Mouse (Mus musculus): Measurements from ENCODE around the gene Ltb. TPM values are rescaled to one million over a fixed set of nuclear protein-coding genes. Genes with fewer than 3 reads are reported as not detected.

Ltb gene
- polyA plus RNA-seq, 1 experiment from 2014 or later: 1.2 TPM

- H3K36me3 ChIP-seq (ENCODE audit: control insufficient read depth, insufficient read depth, low read length): peaks cover 2% of the 10 kb centered on the region; the same call in 1 of the 2 replicates
- H3K27ac ChIP-seq (ENCODE audit: low read depth, low read length): no peak overlapping the region
- peak overlapping the region; percentile 75; the same call in 1 of the 2 replicates for H3K9ac ChIP-seq (ENCODE audit: low read depth, low read length)
- no peaks in the 10 kb centered on the region for H3K9me3 ChIP-seq (ENCODE audit: control insufficient read depth, low read length)
- no peaks in the 10 kb centered on the region for H3K27me3 ChIP-seq (replicated peaks; ENCODE audit: control insufficient read depth, insufficient read depth, low read length)
- peak overlapping the region; percentile 89 for H3K4me2 ChIP-seq (ENCODE audit: low read length)
- WGBS: 84% methylated on average over 12 of the region's 12 CpGs
- peak overlapping the region; percentile 54; the same call in 1 of the 2 replicates for H3K4me3 ChIP-seq (ENCODE audit: low read length)
- H3K4me1 ChIP-seq (ENCODE audit: control insufficient read depth, insufficient read depth, low read depth, low read length): peaks cover 26% of the 10 kb centered on the region
- no peak for ATAC-seq
Observed at GRCm38 (mm10) chr17:35237504-35237903, 43.3 kb downstream of the Ltb start.

- no peak overlapping the region for H3K4me3 ChIP-seq (ENCODE audit: low read length)
- H3K27me3 ChIP-seq (replicated peaks; ENCODE audit: control insufficient read depth, insufficient read depth, low read length): no peaks in the 10 kb centered on the region
- H3K4me2 ChIP-seq (ENCODE audit: low read length): no peak overlapping the region
- 79% methylated on average over 5 of the region's 5 CpGs for WGBS
- peaks cover 34% of the 10 kb centered on the region for H3K4me1 ChIP-seq (ENCODE audit: control insufficient read depth, insufficient read depth, low read depth, low read length)
- H3K27ac ChIP-seq (ENCODE audit: low read depth, low read length): no peak overlapping the region
- ATAC-seq: no peak
- H3K36me3 ChIP-seq (ENCODE audit: control insufficient read depth, insufficient read depth, low read length): peaks cover 15% of the 10 kb centered on the region
- H3K9me3 ChIP-seq (ENCODE audit: control insufficient read depth, low read length): no peaks in the 10 kb centered on the region
- H3K9ac ChIP-seq (ENCODE audit: low read depth, low read length): no peak overlapping the region
Observed at GRCm38 (mm10) chr17:35239700-35240099, 45.5 kb downstream of the Ltb start.

DNA sequence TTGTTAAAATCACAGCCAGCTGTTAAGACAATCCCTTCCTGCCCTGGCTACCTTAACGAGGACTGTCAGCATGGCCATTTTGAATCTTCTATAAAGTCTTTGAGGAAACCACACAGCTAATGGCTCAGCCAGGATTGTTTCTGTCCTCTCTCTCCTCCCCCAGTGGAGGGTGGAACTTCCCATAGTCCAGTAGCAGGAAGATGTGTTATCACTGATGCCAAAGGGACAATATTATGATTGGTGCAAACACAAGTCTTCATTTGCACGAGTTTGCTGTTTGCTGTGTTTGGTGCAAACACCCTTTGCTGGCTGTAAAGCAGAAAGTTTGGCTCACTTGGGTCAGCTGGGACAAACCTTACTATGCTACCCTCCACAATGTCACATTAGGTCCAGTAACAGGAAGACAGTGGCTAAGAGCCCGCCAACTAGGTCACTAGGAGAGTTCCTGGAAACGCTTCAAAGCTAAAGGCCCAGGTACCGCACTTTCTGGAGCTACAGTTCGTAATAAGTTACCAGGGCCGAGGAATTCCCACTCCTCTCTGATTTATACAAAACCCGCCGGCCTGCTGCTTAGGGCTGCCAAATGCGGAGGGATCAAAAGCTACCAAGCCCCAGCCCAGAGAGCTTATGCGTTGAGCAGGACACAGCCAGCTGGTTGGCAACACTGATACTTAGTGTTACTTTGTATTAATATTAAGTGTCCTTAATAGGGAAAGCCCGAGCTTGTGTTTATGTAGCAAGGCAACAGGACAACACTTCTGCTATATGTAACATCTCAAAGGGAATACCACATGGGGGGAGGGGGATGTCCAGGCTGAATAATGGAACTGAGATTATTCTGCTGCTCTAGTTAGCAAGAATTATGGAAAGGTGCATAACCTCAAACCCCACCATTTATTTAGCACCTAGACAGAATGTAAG lies 46.4 kb downstream of the Ltb start:
- H3K36me3 ChIP-seq (ENCODE audit: control insufficient read depth, insufficient read depth, low read length): peaks cover 21% of the 10 kb centered on the region
- no peaks in the 10 kb centered on the region for H3K9me3 ChIP-seq (ENCODE audit: control insufficient read depth, low read length)
- peaks cover 41% of the 10 kb centered on the region for H3K4me1 ChIP-seq (ENCODE audit: control insufficient read depth, insufficient read depth, low read depth, low read length)
- H3K27me3 ChIP-seq (replicated peaks; ENCODE audit: control insufficient read depth, insufficient read depth, low read length): no peaks in the 10 kb centered on the region
- peak overlapping the region; percentile 78 for H3K4me2 ChIP-seq (ENCODE audit: low read length)
- peak overlapping the region; percentile 69 for H3K4me3 ChIP-seq (ENCODE audit: low read length)
- peak; percentile 1; the same call in 1 of the 2 replicates for ATAC-seq
- H3K9ac ChIP-seq (ENCODE audit: low read depth, low read length): peak overlapping the region; percentile 64
- 30% methylated on average over 12 of the region's 12 CpGs for WGBS
- peak overlapping the region; percentile 89 for H3K27ac ChIP-seq (ENCODE audit: low read depth, low read length)

- Histone ChIP-seq H3K4me2 (ENCODE audit: low read length) (peak within 1 kb of the TSS; percentile 78), H3K4me1 (ENCODE audit: control insufficient read depth, insufficient read depth, low read depth, low read length) (peaks cover 49% of the 10 kb centered on the region), H3K27me3 (replicated peaks; ENCODE audit: control insufficient read depth, insufficient read depth, low read length) (no peaks in the 10 kb centered on the region), H3K9ac (ENCODE audit: low read depth, low read length) (peak within 1 kb of the TSS; percentile 95), H3K4me3 (ENCODE audit: low read length) (peak within 1 kb of the TSS; percentile 69), H3K27ac (ENCODE audit: low read depth, low read length) (peak within 1 kb of the TSS; percentile 89), H3K9me3 (ENCODE audit: control insufficient read depth, low read length) (no peaks in the 10 kb centered on the region), H3K36me3 (ENCODE audit: control insufficient read depth, insufficient read depth, low read length) (peaks cover 28% of the 10 kb centered on the region)
- peak; percentile 91 for ATAC-seq
- WGBS: 0% methylated on average over 68 of the region's 69 CpGs
Observed at GRCm38 (mm10) chr17:35241305-35242014, 47.2 kb downstream of the Ltb start, which contains the start of gene Ddx39b. TSS of gene Ddx39b (plus strand) at chr17:35241746.

GRCm38 (mm10) chr17:35242015-35242941 lies 48.0 kb downstream of the Ltb start:
- Histone ChIP-seq H3K4me1 (ENCODE audit: control insufficient read depth, insufficient read depth, low read depth, low read length) (peaks cover 43% of the 10 kb centered on the region), H3K27ac (ENCODE audit: low read depth, low read length) (peak overlapping the region; percentile 89), H3K27me3 (replicated peaks; ENCODE audit: control insufficient read depth, insufficient read depth, low read length) (no peaks in the 10 kb centered on the region), H3K4me3 (ENCODE audit: low read length) (peak overlapping the region; percentile 69), H3K4me2 (ENCODE audit: low read length) (peak overlapping the region; percentile 78), H3K9me3 (ENCODE audit: control insufficient read depth, low read length) (no peaks in the 10 kb centered on the region), H3K9ac (ENCODE audit: low read depth, low read length) (peak overlapping the region; percentile 95), H3K36me3 (ENCODE audit: control insufficient read depth, insufficient read depth, low read length) (peaks cover 36% of the 10 kb centered on the region)
- peak; percentile 47 for ATAC-seq
- WGBS: under 1% methylated on average over 55 of the region's 55 CpGs

GRCm38 (mm10) chr17:35243086-35243485 lies 48.8 kb downstream of the Ltb start:
- Histone ChIP-seq H3K9me3 (ENCODE audit: control insufficient read depth, low read length) (no peaks in the 10 kb centered on the region), H3K9ac (ENCODE audit: low read depth, low read length) (peak overlapping the region; percentile 95), H3K36me3 (ENCODE audit: control insufficient read depth, insufficient read depth, low read length) (peaks cover 40% of the 10 kb centered on the region), H3K4me2 (ENCODE audit: low read length) (peak overlapping the region; percentile 78), H3K4me1 (ENCODE audit: control insufficient read depth, insufficient read depth, low read depth, low read length) (peaks cover 38% of the 10 kb centered on the region), H3K4me3 (ENCODE audit: low read length) (peak overlapping the region; percentile 69), H3K27ac (ENCODE audit: low read depth, low read length) (peak overlapping the region; percentile 89), H3K27me3 (replicated peaks; ENCODE audit: control insufficient read depth, insufficient read depth, low read length) (no peaks in the 10 kb centered on the region)
- no peak for ATAC-seq
- WGBS: 2% methylated on average over 16 of the region's 16 CpGs

GRCm38 (mm10) chr17:35244999-35245398 lies 50.8 kb downstream of the Ltb start:
- ATAC-seq: no peak
- Histone ChIP-seq H3K36me3 (ENCODE audit: control insufficient read depth, insufficient read depth, low read length) (peaks cover 58% of the 10 kb centered on the region), H3K9ac (ENCODE audit: low read depth, low read length) (peak overlapping the region; percentile 15; the same call in 1 of the 2 replicates), H3K9me3 (ENCODE audit: control insufficient read depth, low read length) (no peaks in the 10 kb centered on the region), H3K4me3 (ENCODE audit: low read length) (0 out of 2 replicates have a peak overlapping the region, but pooled peaks have one; percentile 2), H3K4me1 (ENCODE audit: control insufficient read depth, insufficient read depth, low read depth, low read length) (peaks cover 38% of the 10 kb centered on the region), H3K4me2 (ENCODE audit: low read length) (peak overlapping the region; percentile 78), H3K27me3 (replicated peaks; ENCODE audit: control insufficient read depth, insufficient read depth, low read length) (no peaks in the 10 kb centered on the region), H3K27ac (ENCODE audit: low read depth, low read length) (no peak overlapping the region)
- 63% methylated on average over 2 of the region's 2 CpGs for WGBS

All from hindbrain, embryonic 16.5 days (tissue).